Mouse (Mus musculus) G1E (cell line): ENCODE measurements at regions not wholly inside any gene's neighbourhood (a gene's known extent, or its start where the extent isn't known, plus 50 kb on each side); places are given as distances from the start of the nearest gene placed in this dataset.

Source experiments
- CTCF ChIP-seq: IDR thresholded peaks from 2 replicates; pipeline ENCODE4 v1.5.1; 2012; ENCODE audit warnings: low read depth, low read length, inconsistent platforms, mixed read lengths
- GATA1 ChIP-seq: IDR thresholded peaks from 2 replicates; pipeline ENCODE4 v1.6.1; 2012; ENCODE audit warnings: borderline replicate concordance, low read length, inconsistent platforms, mixed read lengths

DNA sequence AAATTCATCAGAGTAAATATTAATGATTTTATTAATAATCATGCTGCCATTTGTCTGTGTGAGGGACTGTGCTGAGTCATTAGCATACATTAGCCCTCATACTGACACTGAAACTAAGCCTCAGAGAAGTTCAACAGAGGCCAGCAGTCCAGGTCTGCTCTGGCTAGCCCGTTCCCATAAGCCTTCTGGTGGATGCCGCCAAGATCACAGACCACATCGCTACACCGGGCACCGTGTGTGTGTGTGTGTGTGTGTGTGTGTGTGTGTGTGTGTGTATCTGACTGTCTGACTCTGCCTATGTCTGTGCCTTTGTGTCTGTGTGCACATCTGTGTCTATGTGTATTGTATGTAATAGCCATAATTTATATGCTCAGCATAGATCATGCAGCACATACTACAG is 106.0 kb downstream of the Rpl14 start:
- TF ChIP-seq CTCF = no peak
- TF ChIP-seq GATA1 = no peak
